Mouse (Mus musculus): ENCODE measurements around the gene Uqcr11. TPM values are rescaled to one million over a fixed set of nuclear protein-coding genes. Genes with fewer than 3 reads are reported as not detected.
A peak's percentile ranks its signal among the peaks of the same experiment; 100 is the strongest.

The Uqcr11 gene
- polyA plus RNA-seq, 1 experiment: 1,025 TPM

GRCm38 (mm10) chr10:80384115-80384639 is 22.5 kb downstream of the Uqcr11 start:
- H3K36me3 ChIP-seq (ENCODE audit: control insufficient read depth, insufficient read depth): peaks cover 60% of the 10 kb centered on the region
- H3K4me3 ChIP-seq (ENCODE audit: insufficient read depth, poor library complexity, severe bottlenecking): no peak overlapping the region
- TF ChIP-seq USF1 (IDR thresholded peaks at IDR 0.05; ENCODE audit: low read depth) (no peak), MYOD1 (IDR thresholded peaks at IDR 0.05; ENCODE audit: control insufficient read depth, insufficient read length, low read depth) (no peak), MYOG (IDR thresholded peaks at IDR 0.05; ENCODE audit: control insufficient read depth, extremely low read depth, insufficient read length) (no peak), FOSL1 (IDR thresholded peaks at IDR 0.05; ENCODE audit: insufficient read depth, low read length, poor library complexity, severe bottlenecking) (no peak), CTCF (IDR thresholded peaks at IDR 0.05; ENCODE audit: control insufficient read depth, insufficient read depth, insufficient read length) (no peak), CEBPB (IDR thresholded peaks at IDR 0.05; ENCODE audit: low read depth) (no peak), MAX (IDR thresholded peaks at IDR 0.05) (no peak)
- peak overlapping the region; percentile 4 for H3ac ChIP-seq (ENCODE audit: control insufficient read depth, insufficient read length, low read depth)
- H3K79me3 ChIP-seq (ENCODE audit: low read depth): peaks cover 45% of the 10 kb centered on the region
- peaks cover 66% of the 10 kb centered on the region for H3K79me2 ChIP-seq (ENCODE audit: control insufficient read depth, insufficient read depth)
- no peaks in the 10 kb centered on the region for H3K27me3 ChIP-seq (ENCODE audit: control insufficient read depth, insufficient read depth, insufficient read length)

GRCm38 (mm10) chr10:80383431-80383830 is 23.2 kb downstream of the Uqcr11 start:
- Histone ChIP-seq H3K79me3 (ENCODE audit: low read depth) (peaks cover 45% of the 10 kb centered on the region), H3ac (ENCODE audit: control insufficient read depth, insufficient read length, low read depth) (no peak overlapping the region), H3K79me2 (ENCODE audit: control insufficient read depth, insufficient read depth) (peaks cover 66% of the 10 kb centered on the region), H3K27me3 (ENCODE audit: control insufficient read depth, insufficient read depth, insufficient read length) (no peaks in the 10 kb centered on the region), H3K4me3 (ENCODE audit: insufficient read depth, poor library complexity, severe bottlenecking) (no peak overlapping the region), H3K36me3 (ENCODE audit: control insufficient read depth, insufficient read depth) (peaks cover 60% of the 10 kb centered on the region)
- TF ChIP-seq MYOG (IDR thresholded peaks at IDR 0.05; ENCODE audit: control insufficient read depth, extremely low read depth, insufficient read length): no peak
- no peak for TF ChIP-seq CTCF (IDR thresholded peaks at IDR 0.05; ENCODE audit: control insufficient read depth, insufficient read depth, insufficient read length)
- TF ChIP-seq USF1 (IDR thresholded peaks at IDR 0.05; ENCODE audit: low read depth): no peak
- no peak for TF ChIP-seq MYOD1 (IDR thresholded peaks at IDR 0.05; ENCODE audit: control insufficient read depth, insufficient read length, low read depth)
- TF ChIP-seq CEBPB (IDR thresholded peaks at IDR 0.05; ENCODE audit: low read depth): no peak
- TF ChIP-seq MAX (IDR thresholded peaks at IDR 0.05): no peak
- TF ChIP-seq FOSL1 (IDR thresholded peaks at IDR 0.05; ENCODE audit: insufficient read depth, low read length, poor library complexity, severe bottlenecking): no peak

- TF ChIP-seq FOSL1 (IDR thresholded peaks at IDR 0.05; ENCODE audit: insufficient read depth, low read length, poor library complexity, severe bottlenecking): no peak
- H3K79me3 ChIP-seq (ENCODE audit: low read depth): peaks cover 45% of the 10 kb centered on the region
- peaks cover 60% of the 10 kb centered on the region for H3K36me3 ChIP-seq (ENCODE audit: control insufficient read depth, insufficient read depth)
- no peak overlapping the region for H3K4me3 ChIP-seq (ENCODE audit: insufficient read depth, poor library complexity, severe bottlenecking)
- peaks cover 66% of the 10 kb centered on the region for H3K79me2 ChIP-seq (ENCODE audit: control insufficient read depth, insufficient read depth)
- no peaks in the 10 kb centered on the region for H3K27me3 ChIP-seq (ENCODE audit: control insufficient read depth, insufficient read depth, insufficient read length)
- H3ac ChIP-seq (ENCODE audit: control insufficient read depth, insufficient read length, low read depth): no peak overlapping the region
These were observed 23.8 kb downstream of the Uqcr11 start for GRCm38 (mm10) chr10:80382641-80383365.

- peaks cover 4% of the 10 kb centered on the region for H3K79me3 ChIP-seq (ENCODE audit: low read depth)
- no peaks in the 10 kb centered on the region for H3K27me3 ChIP-seq (ENCODE audit: control insufficient read depth, insufficient read depth, insufficient read length)
- no peak overlapping the region for H3ac ChIP-seq (ENCODE audit: control insufficient read depth, insufficient read length, low read depth)
- peaks cover 32% of the 10 kb centered on the region for H3K36me3 ChIP-seq (ENCODE audit: control insufficient read depth, insufficient read depth)
- no peak overlapping the region for H3K4me3 ChIP-seq (ENCODE audit: insufficient read depth, poor library complexity, severe bottlenecking)
- TF ChIP-seq MAX (IDR thresholded peaks at IDR 0.05): no peak
- no peak for TF ChIP-seq USF1 (IDR thresholded peaks at IDR 0.05; ENCODE audit: low read depth)
- no peak for TF ChIP-seq CEBPB (IDR thresholded peaks at IDR 0.05; ENCODE audit: low read depth)
- TF ChIP-seq MYOG (IDR thresholded peaks at IDR 0.05; ENCODE audit: control insufficient read depth, extremely low read depth, insufficient read length): no peak
- TF ChIP-seq MYOD1 (IDR thresholded peaks at IDR 0.05; ENCODE audit: control insufficient read depth, insufficient read length, low read depth): no peak
- no peak for TF ChIP-seq CTCF (IDR thresholded peaks at IDR 0.05; ENCODE audit: control insufficient read depth, insufficient read depth, insufficient read length)
- TF ChIP-seq FOSL1 (IDR thresholded peaks at IDR 0.05; ENCODE audit: insufficient read depth, low read length, poor library complexity, severe bottlenecking): no peak
- H3K79me2 ChIP-seq (ENCODE audit: control insufficient read depth, insufficient read depth): peaks cover 19% of the 10 kb centered on the region
These were observed 28.9 kb downstream of the Uqcr11 start for GRCm38 (mm10) chr10:80377716-80378115.

- H3K27me3 ChIP-seq (ENCODE audit: control insufficient read depth, insufficient read depth, insufficient read length): no peaks in the 10 kb centered on the region
- no peak overlapping the region for H3K4me3 ChIP-seq (ENCODE audit: insufficient read depth, poor library complexity, severe bottlenecking)
- no peaks in the 10 kb centered on the region for H3K79me3 ChIP-seq (ENCODE audit: low read depth)
- H3ac ChIP-seq (ENCODE audit: control insufficient read depth, insufficient read length, low read depth): no peak overlapping the region
- H3K79me2 ChIP-seq (ENCODE audit: control insufficient read depth, insufficient read depth): peaks cover 4% of the 10 kb centered on the region
- H3K36me3 ChIP-seq (ENCODE audit: control insufficient read depth, insufficient read depth): peaks cover 19% of the 10 kb centered on the region
- TF ChIP-seq MYOD1 (IDR thresholded peaks at IDR 0.05; ENCODE audit: control insufficient read depth, insufficient read length, low read depth) (no peak), USF1 (IDR thresholded peaks at IDR 0.05; ENCODE audit: low read depth) (no peak), MYOG (IDR thresholded peaks at IDR 0.05; ENCODE audit: control insufficient read depth, extremely low read depth, insufficient read length) (no peak), CEBPB (IDR thresholded peaks at IDR 0.05; ENCODE audit: low read depth) (no peak), MAX (IDR thresholded peaks at IDR 0.05) (no peak), CTCF (IDR thresholded peaks at IDR 0.05; ENCODE audit: control insufficient read depth, insufficient read depth, insufficient read length) (peak; percentile 84)
These were observed 30.5 kb downstream of the Uqcr11 start for GRCm38 (mm10) chr10:80376160-80376559.

- TF ChIP-seq MYOD1 (IDR thresholded peaks at IDR 0.05; ENCODE audit: control insufficient read depth, insufficient read length, low read depth) (no peak), USF1 (IDR thresholded peaks at IDR 0.05; ENCODE audit: low read depth) (no peak), FOSL1 (IDR thresholded peaks at IDR 0.05; ENCODE audit: insufficient read depth, low read length, poor library complexity, severe bottlenecking) (no peak), CTCF (IDR thresholded peaks at IDR 0.05; ENCODE audit: control insufficient read depth, insufficient read depth, insufficient read length) (peak; percentile 40)
- H3K79me3 ChIP-seq (ENCODE audit: low read depth): no peaks in the 10 kb centered on the region
- no peak overlapping the region for H3K4me3 ChIP-seq (ENCODE audit: insufficient read depth, poor library complexity, severe bottlenecking)
- no peaks in the 10 kb centered on the region for H3K79me2 ChIP-seq (ENCODE audit: control insufficient read depth, insufficient read depth)
- no peak overlapping the region for H3ac ChIP-seq (ENCODE audit: control insufficient read depth, insufficient read length, low read depth)
- no peaks in the 10 kb centered on the region for H3K36me3 ChIP-seq (ENCODE audit: control insufficient read depth, insufficient read depth)
- H3K27me3 ChIP-seq (ENCODE audit: control insufficient read depth, insufficient read depth, insufficient read length): no peaks in the 10 kb centered on the region
These were observed 32.6 kb downstream of the Uqcr11 start for GRCm38 (mm10) chr10:80374063-80374462.

Measured in C2C12 (cell line).